Mouse (Mus musculus) inflammation-experienced regulatory T-cells, adult 6 months (primary cell): ENCODE data around the gene Fgd4. TPM values are rescaled to one million over a fixed set of nuclear protein-coding genes. Genes with fewer than 3 reads are reported as not detected.
"Not testable (repeated sequence)": the region's sequence is repeated elsewhere in the genome, so short reads cannot be mapped to it uniquely, and the experiment has no call there.

Experiments used
- ATAC-seq: one replicate; pipeline ENCODE4 v1.8.0; 2017
- polyA plus RNA-seq, 3 experiments: library from polyadenylated mRNA; unstranded; fragments of 100-300 nt; shearing (Covaris generic); gene quantifications; one replicate each; pipeline ENCODE4 v1.2.1; 2017

Gene Fgd4
- polyA plus RNA-seq, 3 experiments from 2014 or later: 0.08 to 0.34 TPM; not detected in 1

- ATAC-seq: no peak
These were observed 57.4 kb downstream of the Fgd4 start for GRCm38 (mm10) chr16:16542956-16543441.

- ATAC-seq: not testable (repeated sequence)
These were observed 61.0 kb downstream of the Fgd4 start for GRCm38 (mm10) chr16:16539396-16539795.

- ATAC-seq: no peak
These were observed 65.1 kb downstream of the Fgd4 start for GRCm38 (mm10) chr16:16535232-16535631.

- ATAC-seq: no peak
These were observed 72.3 kb downstream of the Fgd4 start for GRCm38 (mm10) chr16:16528014-16528413.

- no peak for ATAC-seq
These were observed 73.1 kb downstream of the Fgd4 start for GRCm38 (mm10) chr16:16527267-16527666.

- no peak for ATAC-seq
These were observed 73.6 kb downstream of the Fgd4 start for GRCm38 (mm10) chr16:16526741-16527105.

- ATAC-seq: no peak
These were observed 74.1 kb downstream of the Fgd4 start for GRCm38 (mm10) chr16:16526097-16526740.

GRCm38 (mm10) chr16:16525266-16525904, 75.0 kb downstream of the Fgd4 start:
- no peak for ATAC-seq

GRCm38 (mm10) chr16:16523632-16524031, 76.7 kb downstream of the Fgd4 start:
- ATAC-seq: no peak

GRCm38 (mm10) chr16:16522869-16523268, 77.5 kb downstream of the Fgd4 start:
- not testable (repeated sequence) for ATAC-seq

- ATAC-seq: no peak
These were observed 98.9 kb downstream of the Fgd4 start for GRCm38 (mm10) chr16:16501491-16501890.

- no peak for ATAC-seq
These were observed 99.4 kb downstream of the Fgd4 start for GRCm38 (mm10) chr16:16500926-16501325.

GRCm38 (mm10) chr16:16498798-16499197, 101.6 kb downstream of the Fgd4 start:
- ATAC-seq: no peak

- no peak for ATAC-seq
These were observed 114.8 kb downstream of the Fgd4 start for GRCm38 (mm10) chr16:16485523-16486043.

GRCm38 (mm10) chr16:16484601-16485000, 115.7 kb downstream of the Fgd4 start:
- ATAC-seq: no peak

GRCm38 (mm10) chr16:16473451-16473850, 126.9 kb downstream of the Fgd4 start:
- not testable (repeated sequence) for ATAC-seq

- no peak for ATAC-seq
These were observed 150.3 kb downstream of the Fgd4 start for GRCm38 (mm10) chr16:16450021-16450420.

GRCm38 (mm10) chr16:16438436-16438835, 161.9 kb downstream of the Fgd4 start:
- no peak for ATAC-seq

GRCm38 (mm10) chr16:16422456-16422855, 177.9 kb downstream of the Fgd4 start:
- no peak for ATAC-seq

- ATAC-seq: not testable (repeated sequence)
These were observed 233.1 kb downstream of the Fgd4 start for GRCm38 (mm10) chr16:16367217-16367616.
